In genomic region chr11:34704384-34705107, GRCm38 (mm10) we compare ENCODE assay signal across 15 mouse cellular contexts.
DNase-seq lines count a peak whose midpoint lies in the region; ATAC-seq and TF ChIP-seq lines count a peak whose summit lies in the region.
"Had no signal": no experiment of that assay in that cellular context is flagged by ENCODE, and none has a peak within 500 bp of the region (broad histone marks: within the 10 kb centered on the region; RNA-seq: fewer than 3 reads in every experiment).

No protein-coding gene starts in this region.

- H3K4me2 ChIP-seq in midbrain, embryonic 16.5 days (ENCODE audit: low read length), result no peak overlapping the region
- H3K4me2 ChIP-seq: embryonic facial prominence, embryonic 13.5 days had no signal

- intact Hi-C loops in left cerebral cortex, adult 2 months (cut with DNase I), result loop anchor here (2.0 to 5.0 kb wide), 2 partner anchors 387 to 476 kb away; no protein-coding TSS in a partner anchor

- no peak overlapping the region for H3K9ac ChIP-seq in midbrain, embryonic 16.5 days (ENCODE audit: low read depth, low read length)
- H3K9ac ChIP-seq: embryonic facial prominence, embryonic 13.5 days had no signal

- no peaks in the 10 kb centered on the region for H3K36me3 ChIP-seq in midbrain, embryonic 16.5 days (ENCODE audit: control insufficient read depth, insufficient read depth, low read length)
- H3K36me3 ChIP-seq: embryonic facial prominence, embryonic 13.5 days had no signal

- ATAC-seq in midbrain, embryonic 16.5 days, result peak; percentile 59

- no peaks in the 10 kb centered on the region for H3K27me3 ChIP-seq in midbrain, embryonic 16.5 days (ENCODE audit: control insufficient read depth, insufficient read depth, low read depth, low read length)
- H3K27me3 ChIP-seq: embryonic facial prominence, embryonic 13.5 days had no signal

- peak; percentile 54 for TF ChIP-seq CTCF in left cerebral cortex, adult 2 months (IDR thresholded peaks at IDR 0.05)

- no peaks in the 10 kb centered on the region for H3K9me3 ChIP-seq in midbrain, embryonic 16.5 days (replicated peaks; ENCODE audit: control insufficient read depth, low read length, poor library complexity, severe bottlenecking)
- H3K9me3 ChIP-seq: embryonic facial prominence, embryonic 13.5 days had no signal

- no peak overlapping the region for H3K4me3 ChIP-seq in left cerebral cortex, adult 2 months
- no peak overlapping the region for H3K4me3 ChIP-seq in midbrain, embryonic 16.5 days (ENCODE audit: low read depth, low read length)
- H3K4me3 ChIP-seq: embryonic facial prominence, embryonic 13.5 days; myocyte had no signal

- H3K4me1 ChIP-seq in midbrain, embryonic 16.5 days (ENCODE audit: control insufficient read depth, insufficient read depth, low read length), result no peaks in the 10 kb centered on the region; the same call in 1 of the 2 replicates
- H3K4me1 ChIP-seq: embryonic facial prominence, embryonic 13.5 days had no signal

- WGBS in midbrain, embryonic 16.5 days, result 58% methylated on average over 8 of the region's 8 CpGs

- DNase-seq in cerebellum, postnatal 14 days, result peak; percentile 19 to 29
- DNase-seq in cerebellum, adult 18-20 months, result no peak
- no peak for DNase-seq in left cerebral cortex, adult 2 months (ENCODE audit: extremely low spot score in 1 of 2, low spot score in 2 of 2)
- no peak for DNase-seq in left cerebral cortex, adult 9 months (ENCODE audit: low spot score in 2 of 2)
- DNase-seq in ZHBTc4 (ENCODE audit: low read depth, low spot score), result peak; percentile 48
- no peak for DNase-seq in kidney, postnatal 14 days
- no peak for DNase-seq in urinary bladder, postnatal 36 days (ENCODE audit: low spot score in 2 of 2)
- DNase-seq: adrenal gland, adult 2 months; kidney, adult 8-10 months; liver; lung, postnatal 4 days; retina, postnatal 1 day had no signal

- no peak overlapping the region for H3K27ac ChIP-seq in left cerebral cortex, adult 2 months
- H3K27ac ChIP-seq in midbrain, embryonic 16.5 days (ENCODE audit: low read length), result no peak overlapping the region
- H3K27ac ChIP-seq: embryonic facial prominence, embryonic 13.5 days had no signal

Comparison
In these comparisons a context has a peak if more than half of its experiments do, and no peak if none do; other contexts are left out.
1. DNase-seq: peak in cerebellum, postnatal 14 days (2 of 2) and ZHBTc4 (single experiment); none in cerebellum, adult 18-20 months (0 of 2), left cerebral cortex, adult 2 months (0 of 2), left cerebral cortex, adult 9 months (0 of 2), kidney, postnatal 14 days (single experiment) and urinary bladder, postnatal 36 days (0 of 2).